Mouse (Mus musculus): ENCODE measurements at regions not wholly inside any gene's neighbourhood (a gene's known extent, or its start where the extent isn't known, plus 50 kb on each side); places are given as distances from the start of the nearest gene placed in this dataset.

- no peak overlapping the region for H3K27ac ChIP-seq (replicated peaks)
- H3K9me3 ChIP-seq, result no peaks in the 10 kb centered on the region
- no peaks in the 10 kb centered on the region for H3K36me3 ChIP-seq
- H3K9ac ChIP-seq, result no peak overlapping the region
- H3K4me2 ChIP-seq, result no peak overlapping the region
- no peaks in the 10 kb centered on the region for H3K4me1 ChIP-seq (replicated peaks)
- 0 out of 2 replicates have a peak, but pooled peaks have one; percentile 27 for ATAC-seq (ENCODE audit: low read depth)
- H3K4me3 ChIP-seq, result no peak overlapping the region
- WGBS, result 13% methylated on average over 4 of the region's 4 CpGs
- no peaks in the 10 kb centered on the region for H3K27me3 ChIP-seq
Measured at GRCm38 (mm10) chr3:110599175-110599853, 348.5 kb upstream of the Prmt6 start.

- Histone ChIP-seq H3K4me3 (no peak overlapping the region), H3K27me3 (no peaks in the 10 kb centered on the region), H3K36me3 (no peaks in the 10 kb centered on the region), H3K9ac (no peak overlapping the region), H3K4me1 (replicated peaks) (no peaks in the 10 kb centered on the region), H3K4me2 (no peak overlapping the region), H3K9me3 (no peaks in the 10 kb centered on the region), H3K27ac (replicated peaks) (no peak overlapping the region)
- no peak for ATAC-seq (ENCODE audit: low read depth)
- WGBS, result 41% methylated on average over 2 of the region's 2 CpGs
Measured at GRCm38 (mm10) chr3:110582766-110583165, 332.0 kb upstream of the Prmt6 start.

GRCm38 (mm10) chr3:110579261-110579660 lies 328.5 kb upstream of the Prmt6 start:
- Histone ChIP-seq H3K9ac (no peak overlapping the region), H3K4me2 (no peak overlapping the region), H3K27me3 (no peaks in the 10 kb centered on the region), H3K4me1 (replicated peaks) (no peaks in the 10 kb centered on the region), H3K36me3 (no peaks in the 10 kb centered on the region), H3K4me3 (no peak overlapping the region), H3K27ac (replicated peaks) (no peak overlapping the region), H3K9me3 (no peaks in the 10 kb centered on the region)
- ATAC-seq (ENCODE audit: low read depth), result no peak
- 78% methylated on average over 1 of the region's 1 CpGs for WGBS

GRCm38 (mm10) chr3:110567187-110567586 lies 316.4 kb upstream of the Prmt6 start:
- Histone ChIP-seq H3K9me3 (no peaks in the 10 kb centered on the region), H3K27me3 (no peaks in the 10 kb centered on the region), H3K4me2 (no peak overlapping the region), H3K9ac (no peak overlapping the region), H3K36me3 (no peaks in the 10 kb centered on the region), H3K4me1 (replicated peaks) (no peaks in the 10 kb centered on the region), H3K27ac (replicated peaks) (no peak overlapping the region), H3K4me3 (no peak overlapping the region)
- WGBS, result 78% methylated on average over 4 of the region's 4 CpGs
- ATAC-seq (ENCODE audit: low read depth), result no peak

GRCm38 (mm10) chr3:110547326-110547725 lies 296.5 kb upstream of the Prmt6 start:
- ATAC-seq (ENCODE audit: low read depth), result no peak
- no peak overlapping the region for H3K27ac ChIP-seq (replicated peaks)
- H3K27me3 ChIP-seq, result no peaks in the 10 kb centered on the region
- 88% methylated on average over 4 of the region's 4 CpGs for WGBS
- H3K4me3 ChIP-seq, result no peak overlapping the region
- H3K4me1 ChIP-seq (replicated peaks), result no peaks in the 10 kb centered on the region
- H3K4me2 ChIP-seq, result no peak overlapping the region
- no peaks in the 10 kb centered on the region for H3K9me3 ChIP-seq
- no peaks in the 10 kb centered on the region for H3K36me3 ChIP-seq
- no peak overlapping the region for H3K9ac ChIP-seq

- Histone ChIP-seq H3K9me3 (no peaks in the 10 kb centered on the region), H3K9ac (no peak overlapping the region), H3K4me3 (no peak overlapping the region), H3K36me3 (no peaks in the 10 kb centered on the region), H3K27me3 (no peaks in the 10 kb centered on the region), H3K4me1 (replicated peaks) (no peaks in the 10 kb centered on the region), H3K27ac (replicated peaks) (no peak overlapping the region), H3K4me2 (no peak overlapping the region)
- 43% methylated on average over 2 of the region's 2 CpGs for WGBS
- no peak for ATAC-seq (ENCODE audit: low read depth)
Measured at GRCm38 (mm10) chr3:110538275-110538674, 287.5 kb upstream of the Prmt6 start.
